Mouse (Mus musculus) thymus, adult 2 months (tissue): ENCODE results near the gene Slc25a4. TPM values are rescaled to one million over a fixed set of nuclear protein-coding genes. Genes with fewer than 3 reads are reported as not detected.
"Not testable (repeated sequence)": the region's sequence is repeated elsewhere in the genome, so short reads cannot be mapped to it uniquely, and the experiment has no call there.

Experiments used
- DNase-seq: peaks from one replicate; pipeline ENCODE4 v3.0.0; 2021
- H3K27ac ChIP-seq: fragments of 200-500 bp; 2 replicates; pipeline ENCODE4 v1.5.1; 2012; ENCODE audit warnings: low read length, control low read depth; ENCODE audit not compliant: control insufficient read depth, insufficient read depth
- H3K27me3 ChIP-seq: fragments of 200-500 bp; 2 replicates; pipeline ENCODE4 v1.6.1; 2012; ENCODE audit warnings: mild to moderate bottlenecking, low read length, moderate library complexity, mixed read lengths; ENCODE audit not compliant: control insufficient read depth, insufficient read depth
- H3K36me3 ChIP-seq: fragments of 200-500 bp; 2 replicates; pipeline ENCODE4 v1.6.1; 2012; ENCODE audit warnings: mild to moderate bottlenecking, low read length, moderate library complexity; ENCODE audit not compliant: control insufficient read depth, insufficient read depth
- H3K4me1 ChIP-seq: fragments of 200-500 bp; replicated peaks from 2 replicates; pipeline ENCODE4 v1.6.1; 2012; ENCODE audit warnings: low read length; ENCODE audit not compliant: control insufficient read depth, insufficient read depth
- H3K4me3 ChIP-seq: fragments of 200-500 bp; 2 replicates; pipeline ENCODE4 v1.5.1; 2012; ENCODE audit warnings: mild to moderate bottlenecking, low read length, control low read depth, moderate library complexity; ENCODE audit not compliant: control insufficient read depth, insufficient read depth
- CTCF ChIP-seq: fragments of 200-500 bp; IDR thresholded peaks from 2 replicates; pipeline ENCODE4 v1.5.1; 2012; ENCODE audit warnings: mild to moderate bottlenecking, control low read depth, low read length, moderate library complexity, borderline replicate concordance; ENCODE audit not compliant: control insufficient read depth, poor library complexity, insufficient read depth; ENCODE audit errors: extremely low read depth
- POLR2A ChIP-seq: fragments of 200-500 bp; IDR thresholded peaks from 2 replicates; pipeline ENCODE4 v1.6.1; 2012; ENCODE audit warnings: mild to moderate bottlenecking, low read length, control low read depth, moderate library complexity; ENCODE audit not compliant: control insufficient read depth, poor library complexity, insufficient read depth; ENCODE audit errors: extremely low read depth
- WGBS: fragments of 180-500 bp; shearing (Covaris S2); methylation state at CpG from one replicate; pipeline ENCODE4 v1.1.7; 2018; 5-methylcytosine and 5-hydroxymethylcytosine counted together
- polyA plus RNA-seq: library from polyadenylated mRNA; depleted of rRNA; stranded (reverse); fragments of >200 nt; gene quantifications from 2 replicates; pipeline ENCODE4 v1.2.3, GENCODE M21; 2012

Slc25a4 gene
- polyA plus RNA-seq, 1 experiment: 569 TPM

GRCm38 (mm10) chr8:46241568-46242374, 30.7 kb upstream of the Slc25a4 start:
- DNase-seq: peak; percentile 58
- Histone ChIP-seq H3K27me3 (no peaks in the 10 kb centered on the region; the same call in 1 of the 2 replicates), H3K27ac (no peak overlapping the region), H3K36me3 (no peaks in the 10 kb centered on the region), H3K4me3 (no peak overlapping the region), H3K4me1 (no peaks in the 10 kb centered on the region)
- 36% methylated on average over 13 of the region's 13 CpGs for WGBS
- no peak for TF ChIP-seq POLR2A
- TF ChIP-seq CTCF: peak; percentile 38; the same call in 1 of the 2 replicates

- Histone ChIP-seq H3K4me3 (no peak overlapping the region), H3K36me3 (no peaks in the 10 kb centered on the region), H3K27ac (no peak overlapping the region), H3K27me3 (no peaks in the 10 kb centered on the region; the same call in 1 of the 2 replicates), H3K4me1 (no peaks in the 10 kb centered on the region)
- TF ChIP-seq CTCF (no peak), POLR2A (no peak)
- DNase-seq: no peak
- WGBS: 61% methylated on average over 7 of the region's 7 CpGs
Measured at GRCm38 (mm10) chr8:46236441-46237223, 25.5 kb upstream of the Slc25a4 start.

DNA sequence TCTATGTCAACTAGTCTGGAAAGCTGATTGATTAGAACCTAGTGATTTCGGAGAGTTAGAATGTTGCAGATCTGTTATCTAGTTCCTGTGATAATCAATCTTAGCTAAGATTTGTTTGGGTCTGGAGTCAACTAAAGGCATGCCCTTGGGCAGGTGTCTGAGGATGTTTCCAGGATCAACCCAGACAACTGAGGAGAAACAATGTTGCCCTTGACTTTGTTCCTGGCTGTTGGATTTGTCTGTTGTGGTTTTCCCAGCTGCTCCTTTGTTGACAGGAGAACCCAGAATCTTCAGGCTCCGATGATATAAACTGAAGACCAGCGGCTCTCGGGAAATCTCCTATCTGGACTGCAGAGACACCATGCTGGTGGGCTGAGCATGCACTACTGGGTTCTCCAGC, 23.7 kb upstream of the Slc25a4 start:
- Histone ChIP-seq H3K27me3 (no peaks in the 10 kb centered on the region; the same call in 1 of the 2 replicates), H3K4me1 (no peaks in the 10 kb centered on the region), H3K36me3 (no peaks in the 10 kb centered on the region), H3K4me3 (no peak overlapping the region), H3K27ac (no peak overlapping the region)
- DNase-seq: no peak
- TF ChIP-seq POLR2A (no peak), CTCF (no peak)
- 93% methylated on average over 4 of the region's 4 CpGs for WGBS

DNA sequence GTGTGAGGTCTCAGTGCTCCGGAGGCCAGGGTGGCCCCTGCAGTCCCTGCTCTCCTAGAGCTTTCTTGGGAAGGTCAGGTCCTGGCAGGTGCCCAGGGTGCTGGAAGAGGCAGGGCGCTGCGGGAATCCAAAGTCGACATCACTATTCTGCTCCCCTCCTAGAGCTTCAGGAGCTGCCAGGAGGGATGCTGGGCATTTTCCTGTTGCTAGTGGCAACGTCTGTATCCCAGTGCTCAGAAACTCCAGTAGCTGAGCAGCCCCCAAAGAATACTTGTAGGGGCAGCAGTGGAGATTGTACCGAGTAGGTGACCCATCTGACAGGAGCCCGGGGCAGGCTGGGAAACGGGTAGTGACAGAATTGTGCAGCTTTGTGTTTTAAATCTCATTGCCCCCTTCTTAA, 21.7 kb upstream of the Slc25a4 start:
- Histone ChIP-seq H3K27ac (no peak overlapping the region), H3K4me3 (no peak overlapping the region), H3K4me1 (no peaks in the 10 kb centered on the region), H3K36me3 (no peaks in the 10 kb centered on the region), H3K27me3 (no peaks in the 10 kb centered on the region)
- 62% methylated on average over 8 of the region's 8 CpGs for WGBS
- no peak for DNase-seq
- TF ChIP-seq CTCF (no peak), POLR2A (no peak)

GRCm38 (mm10) chr8:46231968-46232367, 20.9 kb upstream of the Slc25a4 start:
- not testable (repeated sequence) for H3K27me3 ChIP-seq, DNase-seq, H3K27ac ChIP-seq, H3K4me1 ChIP-seq, H3K4me3 ChIP-seq, H3K36me3 ChIP-seq
- 88% methylated on average over 7 of the region's 7 CpGs for WGBS

DNA sequence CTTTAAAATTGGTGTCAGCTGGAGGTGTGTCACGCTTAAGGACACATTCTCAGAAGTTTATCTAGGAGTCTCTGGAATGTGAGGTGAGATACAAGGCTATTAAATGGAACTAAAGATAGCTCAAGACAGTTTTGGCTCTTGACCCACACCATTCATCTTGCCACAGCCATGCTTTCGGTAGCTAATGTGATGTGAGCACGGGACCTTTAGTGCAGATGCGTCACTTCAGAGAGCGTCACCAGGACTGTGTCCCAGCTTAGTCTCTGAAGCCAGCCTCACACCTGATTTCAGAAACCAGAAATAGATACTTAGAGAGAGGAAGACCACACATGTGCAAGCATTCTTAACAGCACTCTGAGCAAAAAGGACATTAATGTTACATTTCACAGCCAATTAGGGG, 15.5 kb upstream of the Slc25a4 start:
- no peak overlapping the region for H3K4me3 ChIP-seq
- H3K27me3 ChIP-seq: no peaks in the 10 kb centered on the region
- no peaks in the 10 kb centered on the region for H3K4me1 ChIP-seq
- no peaks in the 10 kb centered on the region for H3K36me3 ChIP-seq
- no peak overlapping the region for H3K27ac ChIP-seq
- WGBS: 93% methylated on average over 5 of the region's 5 CpGs
- TF ChIP-seq CTCF (no peak), POLR2A (no peak)
- no peak for DNase-seq

- TF ChIP-seq POLR2A (no peak), CTCF (no peak)
- Histone ChIP-seq H3K36me3 (no peaks in the 10 kb centered on the region), H3K4me1 (no peaks in the 10 kb centered on the region), H3K27me3 (no peaks in the 10 kb centered on the region), H3K4me3 (no peak overlapping the region), H3K27ac (no peak overlapping the region)
- no peak for DNase-seq
- WGBS: 88% methylated on average over 3 of the region's 3 CpGs
Measured at GRCm38 (mm10) chr8:46225501-46225900, 14.4 kb upstream of the Slc25a4 start.
